Mouse (Mus musculus) frontal cortex, adult 2 months (tissue): ENCODE results near the gene Dnah17. TPM values are rescaled to one million over a fixed set of nuclear protein-coding genes. Genes with fewer than 3 reads are reported as not detected.

ENCODE experiments used
- DNase-seq, 2 experiments: peaks; one replicate each; pipeline ENCODE4 v3.0.0; 2022; ENCODE audit warnings: low spot score in 1 of 2; ENCODE audit errors: extremely low spot score in 1 of 2
- polyA plus RNA-seq: library from polyadenylated mRNA; depleted of rRNA; stranded (reverse); fragments of >200 nt; gene quantifications from 2 replicates; pipeline ENCODE4 v1.2.3, GENCODE M21; 2012

Dnah17 gene
- polyA plus RNA-seq, 1 experiment = 0.24 TPM

DNA sequence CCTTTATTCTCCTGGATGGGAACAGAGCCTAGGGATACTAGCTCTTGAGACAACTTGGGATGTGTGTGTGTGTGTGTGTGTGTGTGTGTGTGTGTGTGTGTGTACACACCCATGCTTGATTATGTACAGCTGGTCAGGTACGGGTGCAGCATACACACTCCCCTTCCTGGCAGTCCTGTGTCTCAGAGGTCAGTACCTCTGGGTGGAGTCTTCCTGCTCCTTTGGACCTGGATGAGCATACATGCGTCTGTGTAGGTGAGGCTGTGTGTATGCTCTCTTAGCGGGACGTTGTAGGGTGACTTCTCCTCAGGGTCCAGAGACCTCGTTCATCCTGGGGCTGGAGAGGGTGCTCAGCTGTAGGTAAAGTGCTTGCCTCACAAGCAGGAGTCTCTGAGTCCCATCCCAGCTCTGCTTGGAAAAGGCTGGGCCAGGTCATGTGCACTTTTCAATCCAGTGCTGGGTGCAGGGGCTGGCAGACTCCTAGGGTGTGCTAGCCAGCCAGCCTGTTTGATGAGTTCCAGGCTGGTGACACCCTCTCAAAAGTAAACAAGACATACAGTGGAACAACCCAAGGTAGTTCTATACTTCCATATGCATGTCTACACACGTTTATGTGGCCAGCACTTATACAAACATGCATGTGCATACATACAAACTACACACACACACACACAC is 131.0 kb downstream of the Dnah17 start:
- DNase-seq = no peak

DNA sequence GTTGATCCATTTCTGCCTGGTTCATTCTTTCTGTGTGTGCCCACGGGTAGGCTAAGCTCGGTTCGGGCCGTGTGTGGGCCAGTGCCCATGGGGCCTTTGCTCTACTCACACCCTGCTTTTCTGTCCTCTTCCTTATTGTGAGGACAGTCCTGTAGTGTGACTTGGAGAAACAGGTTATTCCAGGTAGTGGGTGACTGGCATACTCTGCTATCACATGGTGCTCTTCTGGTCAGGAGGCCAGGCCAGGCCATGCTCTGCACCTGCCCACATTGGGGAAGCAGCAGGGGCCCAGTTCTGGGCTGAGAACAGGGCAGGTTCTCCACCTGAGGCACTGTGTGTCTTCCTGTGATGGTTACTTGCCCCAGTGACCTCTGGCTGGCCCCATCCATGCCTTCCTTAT is 132.1 kb downstream of the Dnah17 start:
- DNase-seq = no peak

DNA sequence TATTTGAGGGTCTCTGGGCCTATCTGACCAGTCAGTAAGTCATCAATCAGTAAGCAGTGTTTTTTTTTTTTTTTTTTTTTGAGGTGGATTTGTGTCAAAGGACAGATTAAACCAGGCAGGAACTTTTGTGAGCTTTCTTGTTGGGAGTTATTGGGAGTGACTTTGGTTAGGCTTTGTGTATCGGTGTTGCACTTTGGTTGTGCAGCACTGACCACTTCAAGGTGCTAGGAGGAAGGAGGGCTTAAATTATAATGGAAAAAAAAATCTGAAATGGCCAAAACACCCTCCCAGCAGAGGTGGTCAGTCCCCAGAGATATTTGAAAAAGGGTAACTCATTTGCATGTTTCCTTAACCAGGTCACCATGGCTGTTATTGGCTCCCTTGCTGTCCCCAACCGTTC is 133.3 kb downstream of the Dnah17 start:
- no peak for DNase-seq

DNA sequence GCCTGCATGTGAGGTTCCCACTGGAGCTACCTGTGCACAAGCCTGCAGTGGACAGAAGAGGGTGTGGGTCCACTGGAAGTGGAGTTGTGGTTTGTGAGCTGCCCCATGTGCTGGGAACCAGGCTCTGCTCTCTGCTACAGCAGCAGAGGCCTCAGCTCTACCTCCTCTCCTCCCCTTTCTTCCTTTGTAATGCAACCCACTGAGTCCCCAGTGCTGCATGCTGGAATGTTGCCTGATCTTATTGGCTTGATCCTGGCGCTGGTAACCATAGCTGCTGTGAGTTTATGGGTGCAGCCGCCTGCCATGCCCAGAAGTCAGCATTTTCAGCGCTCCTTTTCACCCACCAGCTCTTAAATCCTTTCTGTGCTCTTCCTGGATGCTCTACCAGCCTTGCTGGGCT is 134.4 kb downstream of the Dnah17 start:
- DNase-seq = no peak

DNA sequence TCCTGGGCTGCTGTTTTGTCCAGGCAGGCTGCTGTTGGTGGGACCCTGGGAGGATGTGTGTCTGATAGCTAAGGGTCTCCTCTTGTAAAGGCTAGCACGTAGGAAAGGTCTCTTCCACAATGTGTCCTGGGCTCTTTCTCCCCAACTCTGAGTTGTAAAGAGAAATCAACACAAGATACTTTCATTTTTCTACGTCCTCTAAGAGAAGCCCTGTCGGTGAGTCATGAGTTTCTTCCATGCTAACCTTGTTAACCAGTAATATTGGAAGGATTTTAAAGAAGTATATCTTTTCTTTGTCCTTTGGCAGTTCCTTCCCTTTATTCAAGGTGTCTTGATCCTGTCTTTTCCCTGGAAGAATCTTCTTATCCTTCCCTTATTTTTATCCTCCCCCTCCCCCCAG is 134.8 kb downstream of the Dnah17 start:
- no peak for DNase-seq

DNA sequence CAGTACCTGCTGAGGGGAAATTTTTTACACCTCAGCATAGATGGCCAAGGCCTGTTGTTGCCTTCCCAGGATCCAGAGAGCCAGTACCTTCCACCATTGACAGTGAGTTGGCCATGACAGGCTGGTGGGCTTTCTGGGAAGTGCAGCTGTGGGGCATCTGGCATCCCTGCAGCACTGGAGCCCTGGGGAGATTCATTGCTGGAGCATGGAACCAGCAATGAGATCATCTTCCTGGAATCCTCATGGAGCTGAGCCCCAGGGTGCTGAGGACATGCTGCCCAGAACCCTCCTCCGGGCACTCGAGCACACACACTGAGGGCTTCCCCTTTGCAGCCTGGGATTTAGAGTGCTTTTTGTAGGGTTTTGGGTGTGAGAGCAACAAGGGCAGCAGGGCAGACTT is 135.2 kb downstream of the Dnah17 start:
- DNase-seq = no peak

DNA sequence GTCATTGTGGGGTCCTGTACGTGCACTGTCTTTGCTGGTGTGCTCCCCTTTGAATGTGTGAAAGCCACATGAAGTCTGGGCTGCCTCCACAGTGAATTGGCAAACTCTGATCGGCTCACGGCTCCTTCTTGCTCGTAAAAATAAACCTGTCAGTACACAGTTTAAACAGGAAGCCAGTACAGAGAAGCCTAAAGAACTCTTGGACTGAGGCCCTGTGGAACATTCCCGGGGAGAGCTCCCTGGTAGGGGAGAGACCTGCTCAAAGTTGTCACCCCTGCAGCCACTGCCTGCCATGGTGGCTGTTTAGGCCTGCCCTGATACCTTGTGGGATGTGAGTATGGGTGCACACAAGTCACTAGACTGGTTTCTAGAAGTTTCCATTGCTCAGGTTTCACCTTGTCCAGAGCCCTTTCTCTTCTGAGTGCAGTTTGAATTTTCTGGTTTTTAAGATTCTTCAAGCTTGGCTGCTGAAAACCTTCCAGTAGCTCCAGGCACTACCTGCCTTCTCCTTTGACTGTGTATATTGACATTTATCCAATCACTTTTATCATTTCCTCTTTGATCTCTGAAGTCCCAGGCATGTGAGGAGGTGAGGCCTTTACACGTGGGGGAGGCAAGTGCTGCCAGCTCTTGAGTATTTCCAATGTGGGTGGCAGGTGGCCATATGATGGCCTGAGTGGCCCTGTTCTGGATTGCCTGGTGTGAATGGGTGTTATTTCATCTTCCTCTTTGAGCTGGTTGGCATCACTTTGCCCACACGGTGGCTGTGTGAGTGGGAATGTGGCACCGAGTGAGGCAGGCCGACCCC is 136.0 kb downstream of the Dnah17 start:
- DNase-seq = no peak

DNA sequence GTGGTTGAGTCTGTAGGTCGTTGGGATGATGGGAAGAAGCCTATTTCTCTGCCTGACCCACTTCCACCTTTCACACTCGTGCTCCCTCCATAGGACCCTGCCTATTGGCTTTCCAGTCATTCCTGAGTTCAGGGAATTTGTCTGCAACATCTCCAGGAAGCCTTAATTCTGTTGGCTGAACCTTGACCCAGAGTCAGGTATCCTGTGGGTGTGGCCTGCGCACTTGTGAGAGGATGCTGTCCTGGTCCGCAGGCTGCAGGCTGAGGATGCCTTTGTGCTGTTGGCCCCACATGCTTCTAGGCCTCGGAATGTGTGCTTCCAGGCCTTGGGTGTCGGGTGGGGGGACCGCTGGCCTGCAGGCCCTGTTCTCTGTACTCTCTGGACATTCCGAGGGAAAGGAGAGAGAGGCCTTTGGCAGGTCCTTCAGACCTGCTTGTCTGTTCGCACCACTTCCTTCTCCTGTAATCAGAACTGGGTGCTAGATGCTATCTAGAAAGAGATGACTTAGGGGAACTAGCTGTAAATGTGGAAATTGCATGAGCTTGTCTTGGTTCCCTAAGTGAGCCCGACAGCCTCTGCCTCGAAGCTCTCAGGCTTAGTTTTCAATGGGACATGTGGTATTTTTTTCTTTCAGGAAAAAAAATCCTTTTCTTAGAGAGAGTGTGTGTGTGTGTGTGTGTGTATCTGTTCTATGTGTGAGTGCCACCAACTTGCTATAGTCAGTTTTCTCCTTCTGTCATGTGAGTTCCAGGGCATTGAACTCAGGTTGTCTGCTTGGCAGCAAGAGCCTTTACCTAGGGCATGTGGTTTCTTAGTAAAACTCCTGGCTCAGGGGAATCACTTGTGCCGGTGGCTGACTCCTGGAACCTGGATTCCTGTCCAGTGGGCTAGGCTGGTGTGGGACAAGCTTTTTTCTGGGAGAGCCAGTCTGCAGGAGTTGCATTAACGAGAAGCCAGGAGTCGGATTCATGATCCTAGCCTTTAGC is 137.0 kb downstream of the Dnah17 start:
- DNase-seq = no peak

DNA sequence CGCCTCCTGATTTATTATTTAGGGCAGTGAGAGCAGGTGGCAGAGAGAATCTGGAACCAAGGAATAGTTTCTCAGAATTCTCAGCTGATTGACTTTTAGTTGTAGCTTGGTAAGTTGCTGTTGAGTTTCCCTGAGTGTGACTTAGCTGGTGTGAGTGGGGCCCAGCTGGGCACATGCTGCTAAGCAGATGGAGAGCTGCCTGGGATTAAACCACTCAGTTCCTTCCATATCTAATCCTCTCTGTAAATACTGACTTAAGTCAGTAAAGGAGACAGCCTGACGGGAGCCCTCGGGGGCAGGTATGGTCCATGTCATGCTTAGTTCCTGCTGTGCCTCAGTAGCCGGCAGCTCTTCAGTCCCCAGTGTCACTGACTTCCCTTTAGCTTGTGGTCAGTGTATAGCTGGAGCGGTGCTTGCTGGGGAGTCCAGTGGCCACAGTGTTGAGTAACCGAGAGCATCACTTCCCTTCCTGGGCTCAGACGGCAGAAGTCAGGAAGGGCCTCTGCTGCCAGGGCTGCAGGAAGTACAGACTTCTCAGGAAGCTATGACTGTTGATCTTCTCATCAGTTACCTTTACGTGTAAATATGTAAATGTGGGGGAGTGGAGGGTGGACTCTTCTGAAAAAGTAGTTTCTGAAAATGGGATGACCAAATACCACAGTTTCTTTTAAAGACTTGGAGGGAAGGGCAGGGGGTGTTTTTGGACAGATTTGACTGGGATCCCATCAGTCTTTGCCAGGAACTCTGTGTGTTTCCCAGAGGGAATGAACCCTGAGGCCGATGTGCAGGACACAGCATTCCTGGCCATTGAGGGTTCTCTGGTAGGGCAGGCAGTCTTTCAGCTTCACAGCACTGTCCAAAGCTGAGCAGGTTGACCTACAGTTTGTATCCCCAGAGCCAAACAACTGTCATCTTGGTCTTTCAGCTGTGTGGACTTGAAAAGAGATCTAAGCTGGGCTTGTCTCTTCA is 138.6 kb downstream of the Dnah17 start:
- DNase-seq = no peak

DNA sequence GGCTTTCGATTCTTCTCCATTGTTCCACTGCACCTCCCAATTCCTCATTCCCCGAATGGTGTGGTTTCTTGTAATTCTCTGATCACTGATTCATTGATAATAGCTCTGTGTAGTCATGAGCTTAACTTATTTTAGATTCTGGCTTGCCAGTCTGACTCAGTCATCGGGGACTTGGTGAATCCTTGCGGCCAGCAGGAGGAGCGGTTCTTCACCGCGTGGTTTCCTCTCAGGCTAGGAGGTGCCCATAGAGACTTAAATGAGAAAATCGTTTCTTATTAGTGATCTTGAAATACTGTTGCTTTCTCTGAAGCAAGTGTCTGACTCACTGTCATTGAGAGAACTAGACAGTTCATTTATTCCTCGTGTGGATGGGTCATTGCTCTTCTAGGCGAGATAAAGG is 140.5 kb downstream of the Dnah17 start:
- no peak for DNase-seq

DNA sequence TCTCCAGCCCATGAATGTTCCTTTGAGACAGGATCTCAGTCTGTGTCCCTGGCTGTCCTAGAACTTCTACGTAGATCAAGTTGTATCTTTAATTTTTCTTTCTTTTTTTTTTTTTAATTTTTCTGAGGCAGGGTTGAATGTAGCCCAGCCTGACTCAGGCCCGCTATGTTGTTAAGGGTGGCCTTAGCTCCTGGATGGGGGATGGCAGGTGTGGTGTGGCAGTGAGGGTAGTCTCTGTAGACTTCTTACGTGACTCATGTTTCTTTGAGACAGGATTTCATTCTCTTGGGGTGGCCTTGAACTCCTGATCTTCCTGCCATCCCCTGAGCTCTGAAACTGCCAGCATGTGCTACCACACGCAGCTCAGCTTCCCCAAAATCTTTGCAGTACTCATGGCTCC is 141.2 kb downstream of the Dnah17 start:
- DNase-seq = no peak

DNA sequence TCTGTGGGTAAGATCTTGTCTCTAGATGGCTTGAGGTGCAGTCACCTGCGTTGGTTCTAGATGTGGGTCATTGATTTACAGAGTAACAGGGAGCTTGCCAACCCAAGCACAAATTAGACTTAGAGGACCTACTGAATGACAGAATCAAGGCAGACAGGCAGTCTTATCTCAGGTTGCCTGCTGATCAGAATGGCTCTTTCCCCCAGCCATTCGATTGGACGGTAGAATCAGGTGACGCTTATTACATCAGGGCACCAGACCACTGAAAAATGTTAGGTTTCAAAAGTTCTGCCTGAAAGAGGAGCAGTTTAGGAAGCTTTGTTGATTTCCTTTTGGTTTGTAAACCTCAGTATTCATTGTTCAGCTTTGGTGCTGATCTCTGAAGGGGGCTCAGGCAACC is 142.5 kb downstream of the Dnah17 start:
- DNase-seq = no peak

DNA sequence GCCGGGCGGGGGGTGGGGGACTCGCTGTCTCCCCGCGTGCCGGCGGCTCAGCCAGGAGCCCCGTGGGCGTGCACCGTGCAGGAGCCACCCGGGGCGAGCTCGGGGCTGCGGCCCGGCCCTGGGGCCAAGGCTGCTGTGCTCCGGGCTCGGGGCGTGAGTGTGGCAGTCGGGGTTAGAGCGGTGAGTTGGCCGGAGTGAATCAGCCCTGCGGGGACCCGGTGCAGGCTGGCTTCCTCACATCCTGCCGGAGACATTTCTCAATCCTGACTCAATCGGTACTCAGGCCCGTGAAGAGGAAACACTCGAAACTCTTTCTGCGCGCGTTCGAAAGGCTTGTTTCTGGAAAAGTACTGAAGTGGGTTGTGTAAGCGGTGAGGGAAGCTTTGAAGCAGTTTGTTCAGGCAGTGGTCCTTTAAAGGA is 143.4 kb downstream of the Dnah17 start:
- no peak for DNase-seq

DNA sequence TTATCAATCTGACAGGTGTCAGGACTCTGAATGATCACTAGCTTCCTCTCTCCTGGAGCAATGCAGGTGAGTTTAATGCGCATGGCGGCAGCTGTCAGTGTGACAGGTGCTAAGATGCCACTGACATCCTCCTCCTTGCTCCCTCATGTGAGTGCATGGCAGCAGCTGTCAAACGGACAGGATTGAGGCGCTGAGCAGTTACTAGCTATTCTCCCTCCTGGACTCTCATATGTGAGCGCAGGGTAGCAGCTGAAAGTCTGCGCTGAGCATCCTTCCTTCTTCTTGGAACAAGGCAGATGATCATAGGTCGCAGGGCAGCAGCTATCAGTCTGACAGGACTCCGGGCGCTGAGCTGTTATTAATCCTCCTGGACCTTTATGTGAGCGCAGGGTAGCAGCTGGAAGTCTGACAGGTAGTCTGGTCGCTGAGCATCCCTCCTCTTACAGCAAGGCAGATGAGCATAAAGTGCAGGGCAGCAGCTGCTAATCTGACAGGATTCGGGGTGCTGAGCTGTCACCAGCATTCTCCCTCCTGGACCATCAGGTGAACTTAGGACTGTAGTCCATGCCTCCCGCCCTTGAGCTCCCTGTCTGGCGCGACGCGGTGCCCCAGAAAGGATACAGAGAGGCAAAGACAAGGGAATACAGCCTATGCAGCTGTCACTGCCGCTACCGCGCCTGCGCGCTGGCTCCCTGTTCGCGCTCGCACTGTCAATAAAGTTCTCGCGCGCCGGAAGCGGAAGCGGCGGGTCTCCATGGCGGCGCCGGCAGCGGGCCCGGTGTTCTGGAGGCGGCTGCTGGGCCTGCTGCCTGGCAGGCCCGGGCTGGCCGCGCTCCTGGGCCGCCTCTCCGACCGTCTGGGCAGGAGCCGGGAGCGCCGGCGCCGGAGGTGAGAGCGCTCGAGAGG is 144.1 kb downstream of the Dnah17 start, which contains the start of gene Pgs1:
Pgs1 (plus strand) TSS at position 167 of the 906 bp plus-strand sequence.
- DNase-seq = peak in 1 of 2 experiments; percentile 92

DNA sequence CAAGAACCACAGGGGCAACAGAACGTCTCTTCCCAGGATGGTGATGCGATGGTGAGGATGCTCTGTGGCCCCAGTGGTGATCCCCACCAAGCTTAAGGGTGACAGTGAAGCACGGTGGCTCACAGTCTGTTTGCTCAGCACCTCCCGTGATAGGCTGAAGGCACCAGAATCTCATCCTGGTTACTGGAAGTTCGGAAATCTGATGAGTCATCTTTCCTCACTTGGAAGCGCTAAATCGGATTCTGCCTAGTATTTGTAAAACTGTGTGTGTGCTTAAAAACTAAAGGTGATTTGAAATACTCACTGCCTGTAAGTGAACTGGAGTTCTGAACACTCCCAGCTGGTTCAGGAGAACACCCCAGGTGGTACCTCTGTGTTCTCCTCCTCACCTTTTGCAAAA is 146.7 kb downstream of the Dnah17 start:
- DNase-seq = peak in 1 of 2 experiments; percentile 42

DNA sequence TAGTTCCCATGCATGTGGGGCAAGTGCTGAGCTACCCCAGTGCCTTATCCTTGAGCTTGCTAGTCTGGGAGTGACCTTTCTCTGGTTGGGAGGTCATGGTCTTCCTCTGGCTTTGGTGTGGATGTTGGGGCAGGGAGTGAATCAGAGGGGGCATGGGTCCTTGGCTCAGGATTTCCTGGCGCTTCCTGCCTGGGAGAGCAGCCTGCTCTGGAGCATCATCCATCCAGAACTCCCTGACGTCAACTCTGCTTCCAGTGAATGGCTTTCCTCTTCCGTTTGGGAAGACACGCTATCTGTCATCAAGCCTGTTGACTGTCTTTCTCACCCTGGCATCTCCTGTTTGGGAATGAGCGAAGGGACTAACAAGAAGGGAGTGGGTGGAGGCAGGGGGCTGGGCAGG is 148.0 kb downstream of the Dnah17 start:
- no peak for DNase-seq

DNA sequence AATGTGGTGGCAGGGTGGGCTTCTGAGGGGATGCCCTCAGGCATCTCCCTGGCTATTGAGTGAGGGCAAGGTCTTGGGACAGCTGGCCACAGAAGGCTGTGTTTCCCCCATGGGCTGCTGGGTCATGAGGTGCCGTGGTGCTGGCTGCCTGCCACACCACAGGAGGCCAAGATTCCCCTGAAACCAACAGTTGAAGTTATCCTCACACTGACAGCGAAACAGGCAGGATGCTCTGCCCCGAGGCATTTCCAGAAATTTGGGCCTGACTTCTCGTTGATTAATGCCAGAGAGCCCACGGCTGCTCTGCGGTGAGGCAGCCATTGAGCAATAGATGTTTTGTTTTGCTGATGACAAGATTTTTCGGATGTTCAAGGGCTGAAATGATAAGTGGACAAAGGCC is 151.0 kb downstream of the Dnah17 start:
- no peak for DNase-seq

DNA sequence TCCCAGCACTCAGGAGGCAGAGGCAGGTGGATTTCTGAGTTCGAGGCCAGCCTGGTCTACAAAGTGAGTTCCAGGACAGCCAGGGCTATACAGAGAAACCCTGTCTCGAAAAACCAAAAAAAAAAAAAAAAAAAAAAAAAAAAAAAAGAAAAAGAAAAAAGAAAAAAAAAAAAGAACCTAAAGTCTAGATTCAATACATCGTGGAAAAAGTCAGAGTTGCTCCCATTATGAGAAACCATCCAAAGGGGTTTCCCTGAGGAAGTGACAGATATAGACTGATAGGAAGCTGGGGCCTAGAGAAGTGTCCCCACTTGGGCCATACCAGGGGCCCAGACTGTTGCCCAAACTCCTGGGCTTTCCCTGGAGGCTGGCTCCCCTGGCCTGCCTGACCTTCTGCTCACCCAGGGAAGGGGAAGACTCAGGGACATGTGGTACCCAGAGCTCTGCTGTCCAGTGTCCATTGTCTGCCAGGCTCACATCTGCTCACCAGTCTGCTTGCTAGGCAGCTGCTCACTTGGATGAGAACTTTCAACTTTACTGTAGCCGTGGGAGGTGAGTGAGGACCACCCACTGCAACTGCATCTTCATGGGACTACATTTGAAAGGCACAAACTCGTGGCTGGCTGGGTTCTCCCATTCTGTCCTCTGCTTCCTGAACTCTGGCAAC is 152.6 kb downstream of the Dnah17 start:
- no peak for DNase-seq
